Mouse (Mus musculus) hematopoietic stem cell, adult 5-6 weeks (primary cell): ENCODE data around the gene Snx11. TPM values are rescaled to one million over a fixed set of nuclear protein-coding genes. Genes with fewer than 3 reads are reported as not detected.
"Not testable (repeated sequence)": the region's sequence is repeated elsewhere in the genome, so short reads cannot be mapped to it uniquely, and the experiment has no call there.

ENCODE experiments used
- ATAC-seq, 2 experiments: fragments of 125-278 bp in 1 of 2; replicated peaks in 1 of 2; 2 replicates each; pipeline ENCODE4 v1.8.0; 2016 to 2017; ENCODE audit warnings: inconsistent platforms in 2 of 2, mild to moderate bottlenecking in 2 of 2, moderate number of reproducible peaks in 2 of 2, low read depth in 1 of 2, moderate TSS enrichment in 1 of 2; ENCODE audit not compliant: low FRiP score in 2 of 2, poor library complexity in 2 of 2, severe bottlenecking in 2 of 2, insufficient read depth in 1 of 2, low TSS enrichment in 1 of 2
- total RNA-seq: library from RNA; stranded (forward); fragments of 172-1452, 232-1000 nt; gene quantifications from 2 replicates; pipeline ENCODE4 v1.2.3, GENCODE M21; 2017

Gene Snx11
- total RNA-seq = 14.2 and 16.9 TPM in 2 replicates

- ATAC-seq = peak; percentile 97 to 98
These were observed at the start of gene Snx11 for GRCm38 (mm10) chr11:96776968-96777962. Gene Snx11, minus strand, starts transcription at chr11:96777559.

- ATAC-seq = no peak
These were observed 49.1 kb upstream of the Snx11 start for GRCm38 (mm10) chr11:96826481-96826880.

- no peak for ATAC-seq
These were observed 47.6 kb upstream of the Snx11 start for GRCm38 (mm10) chr11:96824783-96825495.

GRCm38 (mm10) chr11:96823880-96824782, 46.8 kb upstream of the Snx11 start:
- ATAC-seq = peak; percentile 97 to 98

GRCm38 (mm10) chr11:96823471-96823837, 46.1 kb upstream of the Snx11 start:
- ATAC-seq = no peak

GRCm38 (mm10) chr11:96822675-96823470, 45.5 kb upstream of the Snx11 start:
- no peak for ATAC-seq

- ATAC-seq = no peak
These were observed 44.6 kb upstream of the Snx11 start for GRCm38 (mm10) chr11:96821956-96822355.

- ATAC-seq = no peak
These were observed 40.9 kb upstream of the Snx11 start for GRCm38 (mm10) chr11:96818128-96818710.

GRCm38 (mm10) chr11:96816979-96817378, 39.6 kb upstream of the Snx11 start:
- ATAC-seq = no peak

- no peak for ATAC-seq
These were observed 39.1 kb upstream of the Snx11 start for GRCm38 (mm10) chr11:96816494-96816893.

- no peak for ATAC-seq
These were observed 38.5 kb upstream of the Snx11 start for GRCm38 (mm10) chr11:96815895-96816294.

- ATAC-seq = no peak
These were observed 37.1 kb upstream of the Snx11 start for GRCm38 (mm10) chr11:96814443-96814842.

GRCm38 (mm10) chr11:96813920-96814319, 36.6 kb upstream of the Snx11 start:
- no peak for ATAC-seq

GRCm38 (mm10) chr11:96813455-96813854, 36.1 kb upstream of the Snx11 start:
- ATAC-seq = no peak

- ATAC-seq = not testable (repeated sequence)
These were observed 33.8 kb upstream of the Snx11 start for GRCm38 (mm10) chr11:96811188-96811587.

- ATAC-seq = no peak
These were observed 32.3 kb upstream of the Snx11 start for GRCm38 (mm10) chr11:96809562-96810235.
